Mouse (Mus musculus): ENCODE results near the gene Shc4. TPM values are rescaled to one million over a fixed set of nuclear protein-coding genes. Genes with fewer than 3 reads are reported as not detected.

Shc4 gene
- polyA plus RNA-seq, 1 experiment = 0.57 TPM

- DNase-seq = no peak
- WGBS = 88% methylated on average over 2 of the region's 2 CpGs
- Histone ChIP-seq H3K4me3 (ENCODE audit: control insufficient read depth, insufficient read depth, low read length) (no peak overlapping the region), H3K27ac (ENCODE audit: control insufficient read depth, insufficient read depth, low read length) (no peak overlapping the region), H3K4me1 (replicated peaks; ENCODE audit: control insufficient read depth, insufficient read depth, low read length) (peaks cover 5% of the 10 kb centered on the region), H3K27me3 (ENCODE audit: control insufficient read depth, insufficient read depth, low read length) (no peaks in the 10 kb centered on the region), H3K36me3 (ENCODE audit: control insufficient read depth, insufficient read depth, low read length) (no peaks in the 10 kb centered on the region)
- TF ChIP-seq POLR2A (IDR thresholded peaks at IDR 0.05; ENCODE audit: control insufficient read depth, extremely low read depth, insufficient read depth, low read length, poor library complexity) (no peak), CTCF (IDR thresholded peaks at IDR 0.05; ENCODE audit: borderline replicate concordance, control insufficient read depth, extremely low read depth, insufficient read depth, low read length, poor library complexity) (no peak)
Observed at GRCm38 (mm10) chr2:125694798-125695197, 29.1 kb downstream of the Shc4 start.

GRCm38 (mm10) chr2:125692010-125692409 lies 31.9 kb downstream of the Shc4 start:
- Histone ChIP-seq H3K27me3 (ENCODE audit: control insufficient read depth, insufficient read depth, low read length) (no peaks in the 10 kb centered on the region), H3K36me3 (ENCODE audit: control insufficient read depth, insufficient read depth, low read length) (no peaks in the 10 kb centered on the region), H3K4me1 (replicated peaks; ENCODE audit: control insufficient read depth, insufficient read depth, low read length) (peaks cover 8% of the 10 kb centered on the region), H3K4me3 (ENCODE audit: control insufficient read depth, insufficient read depth, low read length) (no peak overlapping the region), H3K27ac (ENCODE audit: control insufficient read depth, insufficient read depth, low read length) (no peak overlapping the region)
- DNase-seq = no peak
- no peak for TF ChIP-seq CTCF (IDR thresholded peaks at IDR 0.05; ENCODE audit: borderline replicate concordance, control insufficient read depth, extremely low read depth, insufficient read depth, low read length, poor library complexity)
- no peak for TF ChIP-seq POLR2A (IDR thresholded peaks at IDR 0.05; ENCODE audit: control insufficient read depth, extremely low read depth, insufficient read depth, low read length, poor library complexity)
- WGBS = 25% methylated on average over 2 of the region's 2 CpGs

- no peak for TF ChIP-seq CTCF (IDR thresholded peaks at IDR 0.05; ENCODE audit: borderline replicate concordance, control insufficient read depth, extremely low read depth, insufficient read depth, low read length, poor library complexity)
- no peak for TF ChIP-seq POLR2A (IDR thresholded peaks at IDR 0.05; ENCODE audit: control insufficient read depth, extremely low read depth, insufficient read depth, low read length, poor library complexity)
- H3K36me3 ChIP-seq (ENCODE audit: control insufficient read depth, insufficient read depth, low read length) = no peaks in the 10 kb centered on the region
- WGBS = 94% methylated on average over 9 of the region's 9 CpGs
- no peak overlapping the region for H3K4me3 ChIP-seq (ENCODE audit: control insufficient read depth, insufficient read depth, low read length)
- H3K27me3 ChIP-seq (ENCODE audit: control insufficient read depth, insufficient read depth, low read length) = no peaks in the 10 kb centered on the region
- H3K27ac ChIP-seq (ENCODE audit: control insufficient read depth, insufficient read depth, low read length) = no peak overlapping the region
- DNase-seq = no peak
- H3K4me1 ChIP-seq (replicated peaks; ENCODE audit: control insufficient read depth, insufficient read depth, low read length) = peaks cover 7% of the 10 kb centered on the region; the same call in 1 of the 2 replicates
Observed at GRCm38 (mm10) chr2:125685441-125686150, 38.4 kb downstream of the Shc4 start.

GRCm38 (mm10) chr2:125684559-125685440 lies 39.1 kb downstream of the Shc4 start:
- Histone ChIP-seq H3K4me3 (ENCODE audit: control insufficient read depth, insufficient read depth, low read length) (no peak overlapping the region), H3K27me3 (ENCODE audit: control insufficient read depth, insufficient read depth, low read length) (no peaks in the 10 kb centered on the region), H3K4me1 (replicated peaks; ENCODE audit: control insufficient read depth, insufficient read depth, low read length) (peaks cover 7% of the 10 kb centered on the region; the same call in 1 of the 2 replicates), H3K27ac (ENCODE audit: control insufficient read depth, insufficient read depth, low read length) (no peak overlapping the region), H3K36me3 (ENCODE audit: control insufficient read depth, insufficient read depth, low read length) (no peaks in the 10 kb centered on the region)
- DNase-seq = no peak
- no peak for TF ChIP-seq CTCF (IDR thresholded peaks at IDR 0.05; ENCODE audit: borderline replicate concordance, control insufficient read depth, extremely low read depth, insufficient read depth, low read length, poor library complexity)
- TF ChIP-seq POLR2A (IDR thresholded peaks at IDR 0.05; ENCODE audit: control insufficient read depth, extremely low read depth, insufficient read depth, low read length, poor library complexity) = no peak
- 80% methylated on average over 10 of the region's 10 CpGs for WGBS

GRCm38 (mm10) chr2:125683895-125684294 lies 40.1 kb downstream of the Shc4 start:
- Histone ChIP-seq H3K27me3 (ENCODE audit: control insufficient read depth, insufficient read depth, low read length) (no peaks in the 10 kb centered on the region), H3K36me3 (ENCODE audit: control insufficient read depth, insufficient read depth, low read length) (no peaks in the 10 kb centered on the region), H3K4me1 (replicated peaks; ENCODE audit: control insufficient read depth, insufficient read depth, low read length) (peaks cover 7% of the 10 kb centered on the region; the same call in 1 of the 2 replicates), H3K4me3 (ENCODE audit: control insufficient read depth, insufficient read depth, low read length) (no peak overlapping the region), H3K27ac (ENCODE audit: control insufficient read depth, insufficient read depth, low read length) (no peak overlapping the region)
- TF ChIP-seq POLR2A (IDR thresholded peaks at IDR 0.05; ENCODE audit: control insufficient read depth, extremely low read depth, insufficient read depth, low read length, poor library complexity) (no peak), CTCF (IDR thresholded peaks at IDR 0.05; ENCODE audit: borderline replicate concordance, control insufficient read depth, extremely low read depth, insufficient read depth, low read length, poor library complexity) (no peak)
- DNase-seq = no peak
- 53% methylated on average over 7 of the region's 7 CpGs for WGBS

- WGBS = 97% methylated on average over 9 of the region's 9 CpGs
- no peak for TF ChIP-seq POLR2A (IDR thresholded peaks at IDR 0.05; ENCODE audit: control insufficient read depth, extremely low read depth, insufficient read depth, low read length, poor library complexity)
- no peak for TF ChIP-seq CTCF (IDR thresholded peaks at IDR 0.05; ENCODE audit: borderline replicate concordance, control insufficient read depth, extremely low read depth, insufficient read depth, low read length, poor library complexity)
Observed at GRCm38 (mm10) chr2:125681811-125682210, 42.1 kb downstream of the Shc4 start.

More at GRCm38 (mm10) chr2:125681811-125682210, 42.1 kb downstream of the Shc4 start:
- DNase-seq = no peak
- no peaks in the 10 kb centered on the region for H3K36me3 ChIP-seq (ENCODE audit: control insufficient read depth, insufficient read depth, low read length)
- H3K27me3 ChIP-seq (ENCODE audit: control insufficient read depth, insufficient read depth, low read length) = no peaks in the 10 kb centered on the region
- H3K4me1 ChIP-seq (replicated peaks; ENCODE audit: control insufficient read depth, insufficient read depth, low read length) = peaks cover 5% of the 10 kb centered on the region; the same call in 1 of the 2 replicates
- no peak overlapping the region for H3K4me3 ChIP-seq (ENCODE audit: control insufficient read depth, insufficient read depth, low read length)
- no peak overlapping the region for H3K27ac ChIP-seq (ENCODE audit: control insufficient read depth, insufficient read depth, low read length)

Measured in thymus, adult 2 months (tissue).